Mouse (Mus musculus): ENCODE data around the gene Pet100.
"Not testable (repeated sequence)": the region's sequence is repeated elsewhere in the genome, so short reads cannot be mapped to it uniquely, and the experiment has no call there.

The Pet100 gene

DNA sequence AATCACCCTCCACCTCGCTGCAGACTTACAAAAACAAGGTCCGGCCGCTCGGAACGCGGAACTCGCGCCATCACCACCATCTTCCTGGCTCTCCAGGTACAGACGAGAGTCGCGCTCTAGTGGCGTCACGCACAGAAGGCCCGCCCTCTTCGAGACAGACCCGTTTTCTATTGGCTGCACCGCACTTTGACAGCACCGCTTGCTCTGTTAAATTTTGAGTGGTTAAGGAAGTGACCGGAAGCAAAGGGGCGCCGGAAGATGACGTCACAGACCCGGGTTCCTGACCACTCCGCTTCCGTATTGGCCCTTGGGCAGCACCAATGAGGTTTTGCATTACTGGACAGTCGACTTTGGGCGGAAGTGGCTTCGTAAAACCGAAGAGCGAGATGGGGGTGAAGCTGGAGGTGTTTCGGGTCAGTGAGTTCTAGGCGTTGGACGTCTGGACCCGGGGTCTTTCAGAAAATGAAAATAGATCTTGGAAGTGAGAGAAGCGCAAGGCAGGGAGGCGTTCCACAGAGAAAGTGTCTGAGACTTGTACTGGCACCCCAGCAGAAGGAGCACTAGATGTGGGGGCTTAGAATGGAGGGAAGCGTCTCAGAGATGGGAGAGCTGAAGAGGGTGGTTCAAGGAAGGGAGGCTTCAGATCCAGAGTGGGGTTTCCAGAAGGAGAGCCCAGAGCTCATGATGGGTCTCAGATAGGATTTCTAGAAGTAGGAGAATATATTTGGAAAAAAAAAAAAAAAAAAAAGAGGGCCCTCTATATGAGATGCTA, at the start of gene Pet100, which contains the start of gene Xab2:
TSS of gene Pet100 (plus strand) at position 350 of the 772 bp plus-strand sequence.
TSS of gene Xab2 (minus strand) at position 118 of the 772 bp plus-strand sequence.
- DNase-seq (ENCODE audit: low spot score in 2 of 2): peak; percentile 98 to 99

DNA sequence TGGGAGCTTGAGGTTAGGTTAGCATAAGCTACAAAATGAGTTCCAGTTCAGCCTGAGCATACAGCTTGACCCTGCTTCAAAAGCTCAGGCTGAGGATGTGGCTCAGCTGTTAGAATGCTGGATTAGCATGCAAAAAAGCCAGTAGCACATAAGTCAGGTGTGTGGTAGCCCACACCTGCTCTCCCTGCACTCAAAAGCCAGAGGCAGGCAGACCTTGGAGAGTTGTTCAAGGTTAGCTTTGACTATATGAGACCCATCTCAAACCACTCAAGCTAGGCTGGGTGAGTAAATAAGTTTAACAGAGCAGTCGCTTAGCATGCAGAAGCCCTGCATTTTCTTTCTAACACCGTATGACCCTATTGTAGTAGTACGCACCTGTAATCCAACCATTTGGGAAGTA, 46.8 kb upstream of the Pet100 start:
- no peak for DNase-seq (ENCODE audit: low spot score in 2 of 2)

GRCm38 (mm10) chr8:3576211-3576960, 45.0 kb upstream of the Pet100 start:
- no peak for DNase-seq (ENCODE audit: low spot score in 2 of 2)

- DNase-seq (ENCODE audit: low spot score in 2 of 2): peak in 1 of 2 experiments; percentile 33
These were observed 41.7 kb upstream of the Pet100 start for GRCm38 (mm10) chr8:3579390-3580364.

DNA sequence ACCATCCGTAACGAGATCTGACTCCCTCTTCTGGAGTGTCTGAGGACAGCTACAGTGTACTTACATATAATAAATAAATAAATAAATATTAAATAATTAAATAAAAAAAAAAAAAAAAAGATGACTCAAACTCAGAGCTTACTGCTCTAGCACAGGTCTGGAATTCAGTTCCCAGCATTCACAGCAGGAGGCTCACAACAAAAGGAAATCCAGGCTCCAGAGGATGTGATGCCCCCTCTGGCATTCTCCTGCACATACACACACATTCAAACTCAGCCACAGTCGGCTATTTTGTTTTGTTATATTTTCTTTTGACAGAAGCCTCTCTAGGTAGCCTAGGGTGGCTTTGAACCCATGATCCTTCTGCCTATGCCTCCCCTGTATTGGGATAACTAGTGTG, 39.4 kb upstream of the Pet100 start:
- not testable (repeated sequence) for DNase-seq (ENCODE audit: low spot score in 2 of 2)

GRCm38 (mm10) chr8:3586452-3586851, 34.9 kb upstream of the Pet100 start:
- DNase-seq (ENCODE audit: low spot score in 2 of 2): no peak

- no peak for DNase-seq (ENCODE audit: low spot score in 2 of 2)
These were observed 34.4 kb upstream of the Pet100 start, which contains the start of gene Camsap3 for GRCm38 (mm10) chr8:3586993-3587390. Gene Camsap3, plus strand, starts transcription at chr8:3587293.

DNA sequence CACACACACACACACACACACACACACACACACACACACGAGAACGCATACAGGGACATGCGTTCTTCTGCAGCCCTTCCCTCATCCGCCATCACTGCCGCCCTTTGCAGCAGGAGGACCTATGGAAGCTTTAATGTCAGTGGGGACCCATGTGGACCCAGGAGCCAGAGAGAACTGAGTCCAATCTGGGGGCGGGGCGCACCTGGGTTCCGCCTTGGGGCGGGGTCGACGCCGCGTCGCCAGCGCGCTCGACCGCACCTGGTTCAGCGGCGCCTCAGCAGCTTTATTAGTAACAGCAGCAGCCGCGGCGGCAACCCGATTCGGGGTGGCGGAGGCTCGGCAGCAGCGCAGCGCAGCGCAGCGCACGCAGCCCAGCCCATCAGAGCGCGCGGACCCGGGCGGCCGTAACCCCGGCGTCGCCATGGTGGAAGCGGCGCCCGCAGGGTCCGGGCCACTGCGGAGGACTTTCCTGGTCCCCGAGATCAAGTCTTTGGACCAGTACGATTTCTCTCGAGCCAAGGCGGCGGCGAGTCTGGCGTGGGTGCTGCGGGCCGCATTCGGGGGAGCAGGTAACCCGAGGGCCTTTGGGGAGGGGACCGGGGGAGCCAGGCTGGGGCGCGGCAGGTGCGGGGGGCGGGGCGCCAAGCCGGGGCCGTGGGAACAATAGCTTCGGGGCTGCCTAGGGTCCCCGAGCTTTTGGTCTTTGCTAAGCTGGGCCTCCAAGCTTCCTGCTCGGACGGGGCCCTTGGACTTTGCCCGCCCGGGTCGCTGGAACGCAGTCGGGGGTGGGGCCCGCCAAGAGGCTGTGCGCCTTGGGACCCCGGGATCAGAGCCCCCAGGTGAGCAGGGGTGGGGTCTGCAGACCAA, 33.7 kb upstream of the Pet100 start:
- DNase-seq (ENCODE audit: low spot score in 2 of 2): peak; percentile 67 to 74

DNA sequence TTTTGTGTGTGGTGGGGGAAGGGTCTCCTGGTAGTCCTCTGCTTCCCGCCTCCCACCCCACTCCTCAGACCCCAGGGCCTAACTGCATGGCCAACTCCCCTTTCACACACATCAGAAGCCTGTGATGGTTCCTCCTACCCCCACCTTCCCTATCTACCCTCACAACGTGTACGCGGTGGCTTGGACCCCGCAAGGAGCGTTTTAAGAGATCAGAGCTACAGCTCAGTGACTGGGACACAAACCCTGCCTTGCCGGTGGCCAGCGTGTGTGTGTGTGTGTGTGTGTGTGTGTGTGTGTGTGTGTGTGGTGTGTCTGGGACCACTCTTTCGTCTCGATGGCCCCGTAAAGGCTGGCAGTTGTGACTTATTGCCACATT, 33.1 kb upstream of the Pet100 start:
- no peak for DNase-seq (ENCODE audit: low spot score in 2 of 2)

DNA sequence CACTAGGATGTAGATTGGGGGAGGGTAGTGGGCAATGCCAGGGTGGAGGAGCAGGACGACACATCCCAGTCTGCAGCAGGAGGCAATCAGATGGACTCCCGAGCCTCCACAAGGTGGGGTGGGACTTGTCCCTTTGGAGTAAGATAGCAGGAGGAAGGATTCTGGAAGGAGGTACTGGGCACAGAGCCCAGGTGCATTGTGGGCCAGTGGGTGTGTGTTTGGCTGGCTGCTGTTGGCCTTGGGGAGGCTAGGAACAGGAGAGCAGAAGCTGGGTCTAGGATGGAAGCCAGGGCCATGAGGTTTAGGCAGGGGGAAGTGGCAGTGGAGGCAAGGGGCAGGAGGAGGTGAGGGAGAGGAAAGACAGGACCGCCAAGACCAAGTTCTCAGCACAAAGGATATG, 27.9 kb upstream of the Pet100 start:
- no peak for DNase-seq (ENCODE audit: low spot score in 2 of 2)

GRCm38 (mm10) chr8:3594466-3594865, 26.9 kb upstream of the Pet100 start:
- no peak for DNase-seq (ENCODE audit: low spot score in 2 of 2)

DNA sequence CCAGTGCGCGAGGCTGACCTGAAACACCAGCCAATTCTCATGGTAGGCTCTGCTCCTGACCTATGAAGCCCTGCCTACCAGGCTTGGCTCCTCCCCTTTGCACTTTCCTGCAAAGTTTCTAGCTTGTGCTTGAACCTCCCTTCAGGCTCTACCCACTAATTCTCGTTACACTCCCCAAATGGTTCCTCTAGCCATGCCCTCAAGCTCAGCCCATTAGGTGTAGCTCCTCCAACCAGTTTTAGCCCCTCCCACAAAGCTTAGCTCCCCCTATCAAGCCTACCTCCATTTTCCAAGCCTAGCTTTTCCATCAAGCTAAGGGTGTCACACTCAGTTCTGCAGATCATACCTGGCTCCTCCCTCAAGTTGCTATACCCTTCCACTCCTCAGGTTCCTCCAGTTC, 23.3 kb upstream of the Pet100 start:
- DNase-seq (ENCODE audit: low spot score in 2 of 2): no peak

GRCm38 (mm10) chr8:3599219-3599618, 22.1 kb upstream of the Pet100 start:
- no peak for DNase-seq (ENCODE audit: low spot score in 2 of 2)

GRCm38 (mm10) chr8:3600401-3600800, 20.9 kb upstream of the Pet100 start:
- DNase-seq (ENCODE audit: low spot score in 2 of 2): peak in 1 of 2 experiments; percentile 58

- DNase-seq (ENCODE audit: low spot score in 2 of 2): no peak
These were observed 17.9 kb upstream of the Pet100 start for GRCm38 (mm10) chr8:3603439-3603838.

GRCm38 (mm10) chr8:3606593-3606992, 14.8 kb upstream of the Pet100 start:
- DNase-seq (ENCODE audit: low spot score in 2 of 2): no peak

DNA sequence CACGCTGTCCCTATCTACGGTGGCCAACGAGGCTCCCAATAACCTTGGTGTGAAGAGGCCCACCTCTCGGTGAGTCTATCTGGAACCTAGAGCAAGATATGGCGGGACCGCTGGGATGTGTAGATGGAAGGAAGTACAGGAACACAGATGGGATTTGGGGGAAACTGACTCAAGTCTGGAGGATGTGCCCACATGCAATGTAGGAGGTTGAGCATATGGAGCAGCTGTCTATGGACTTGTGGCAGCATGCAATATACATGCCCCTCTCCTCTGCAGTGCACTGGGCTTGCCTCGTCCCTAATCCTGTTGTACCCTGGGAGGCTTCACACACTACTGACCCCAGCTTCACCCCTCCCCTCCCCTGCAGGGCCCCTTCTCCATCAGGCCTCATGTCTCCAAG, 13.5 kb upstream of the Pet100 start:
- no peak for DNase-seq (ENCODE audit: low spot score in 2 of 2)

DNA sequence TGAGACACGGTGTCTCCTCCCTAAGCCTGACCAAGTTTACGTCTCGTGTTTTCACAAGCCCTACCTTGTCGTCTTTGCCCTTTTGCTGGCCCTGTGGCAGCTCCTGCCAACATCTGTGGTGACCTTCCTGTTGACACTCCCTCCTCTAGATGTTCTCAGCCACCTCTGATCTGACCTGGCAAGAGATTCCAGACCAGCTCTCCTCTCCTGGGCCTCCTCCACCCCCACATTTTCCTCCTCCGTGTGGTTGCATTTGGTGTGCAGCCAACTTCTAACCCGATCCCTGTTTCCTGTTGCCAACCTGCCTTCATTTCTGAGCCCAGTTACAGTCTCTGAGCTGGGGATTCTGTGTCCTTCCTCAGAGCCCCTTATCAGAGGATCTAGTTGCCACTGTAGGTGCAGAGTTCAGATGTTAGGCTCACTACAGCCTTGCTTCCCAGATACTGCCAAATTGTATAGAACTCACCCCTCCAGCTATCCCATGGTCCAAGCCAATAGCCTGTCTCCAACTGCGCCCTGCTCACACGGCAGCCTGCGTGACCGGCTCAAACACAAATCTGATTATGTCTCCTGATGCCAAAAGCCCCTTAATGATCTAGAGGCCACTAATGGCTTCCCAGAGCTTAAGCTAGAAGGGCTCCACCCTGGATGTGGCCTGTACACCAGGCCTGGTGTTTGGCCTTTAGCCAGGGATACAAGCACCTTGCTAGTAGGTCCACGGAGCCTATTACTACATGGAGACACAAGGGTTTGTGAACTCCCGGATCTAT, 12.1 kb upstream of the Pet100 start:
- peak in 1 of 2 experiments; percentile 40 for DNase-seq (ENCODE audit: low spot score in 2 of 2)

GRCm38 (mm10) chr8:3609816-3610150, 11.6 kb upstream of the Pet100 start:
- peak in 1 of 2 experiments; percentile 38 for DNase-seq (ENCODE audit: low spot score in 2 of 2)

DNA sequence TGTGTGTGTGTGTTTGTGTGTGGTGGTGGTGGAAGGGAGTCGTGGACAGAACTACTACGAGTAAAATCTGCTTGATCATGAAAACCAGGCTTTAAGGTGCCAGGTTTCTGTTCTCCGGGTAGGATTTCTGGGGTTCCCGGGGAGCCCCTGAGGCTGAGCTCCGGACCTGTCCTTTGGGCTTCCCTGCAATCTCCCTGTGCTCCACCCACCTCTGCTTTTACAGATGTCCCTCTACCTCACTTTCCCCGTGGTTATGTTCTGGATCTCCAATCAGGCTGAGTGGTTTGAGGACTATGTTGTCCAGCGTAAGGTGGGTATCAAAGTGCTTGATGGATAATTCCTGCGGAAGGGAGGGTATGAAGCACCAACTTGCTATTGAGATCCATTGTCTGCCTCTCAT, 771 bp downstream of the Pet100 start:
- DNase-seq (ENCODE audit: low spot score in 2 of 2): no peak
